Mouse (Mus musculus) spleen, adult 2 months (tissue): ENCODE measurements around the gene Fbxl3. TPM values are rescaled to one million over a fixed set of nuclear protein-coding genes. Genes with fewer than 3 reads are reported as not detected.

ENCODE experiments used
- DNase-seq, 2 experiments: peaks; one replicate each; pipeline versions ENCODE4 v3.0.0 to v3.0.0-alpha.2; 2012 to 2021; ENCODE audit warnings: low spot score in 2 of 2, low read depth in 1 of 2
- H3K27ac ChIP-seq: fragments of 200-500 bp; 2 replicates; pipeline ENCODE4 v1.5.1; 2012; ENCODE audit warnings: low read length, inconsistent platforms; ENCODE audit not compliant: insufficient read depth
- H3K27me3 ChIP-seq: fragments of 200-500 bp; 2 replicates; pipeline ENCODE4 v1.6.1; 2012; ENCODE audit warnings: mild to moderate bottlenecking, moderate library complexity, low read length, inconsistent platforms; ENCODE audit not compliant: control insufficient read depth, insufficient read depth
- H3K36me3 ChIP-seq: fragments of 200-500 bp; 2 replicates; pipeline ENCODE4 v1.6.1; 2012; ENCODE audit warnings: mild to moderate bottlenecking, low read length, inconsistent platforms; ENCODE audit not compliant: control insufficient read depth, insufficient read depth
- H3K4me1 ChIP-seq: fragments of 200-500 bp; 2 replicates; pipeline ENCODE4 v1.6.1; 2011; ENCODE audit warnings: inconsistent platforms; ENCODE audit not compliant: control insufficient read depth, insufficient read depth, insufficient read length
- H3K4me3 ChIP-seq: fragments of 200-500 bp; 2 replicates; pipeline ENCODE4 v1.5.1; 2011; ENCODE audit warnings: mild to moderate bottlenecking, inconsistent platforms; ENCODE audit not compliant: insufficient read depth, insufficient read length; ENCODE audit errors: extremely low read depth
- CTCF ChIP-seq: fragments of 200-500 bp; IDR thresholded peaks from 2 replicates; pipeline ENCODE4 v1.5.1; 2011; ENCODE audit warnings: mild to moderate bottlenecking, inconsistent platforms; ENCODE audit not compliant: insufficient read depth, insufficient read length, insufficient replicate concordance; ENCODE audit errors: extremely low read depth
- POLR2A ChIP-seq: fragments of 200-500 bp; IDR thresholded peaks from 2 replicates; pipeline ENCODE4 v1.6.1; 2011; ENCODE audit warnings: low read depth, low read length, inconsistent platforms
- WGBS: fragments of 180-500 bp; shearing (Covaris S2); methylation state at CpG from one replicate; pipeline ENCODE4 v1.1.7; 2018; 5-methylcytosine and 5-hydroxymethylcytosine counted together
- polyA plus RNA-seq: library from polyadenylated mRNA; depleted of rRNA; stranded (reverse); fragments of >200 nt; gene quantifications from 2 replicates; pipeline ENCODE4 v1.2.3, GENCODE M21; 2012

Fbxl3 gene
- polyA plus RNA-seq, 1 experiment, result 49.5 TPM

- Histone ChIP-seq H3K27me3 (no peaks in the 10 kb centered on the region), H3K4me3 (no peak overlapping the region), H3K4me1 (no peaks in the 10 kb centered on the region), H3K27ac (no peak overlapping the region), H3K36me3 (no peaks in the 10 kb centered on the region)
- 93% methylated on average over 2 of the region's 2 CpGs for WGBS
- DNase-seq, result no peak
- TF ChIP-seq CTCF (no peak), POLR2A (no peak)
Measured at GRCm38 (mm10) chr14:103106301-103106700, 6.9 kb upstream of the Fbxl3 start.

DNA sequence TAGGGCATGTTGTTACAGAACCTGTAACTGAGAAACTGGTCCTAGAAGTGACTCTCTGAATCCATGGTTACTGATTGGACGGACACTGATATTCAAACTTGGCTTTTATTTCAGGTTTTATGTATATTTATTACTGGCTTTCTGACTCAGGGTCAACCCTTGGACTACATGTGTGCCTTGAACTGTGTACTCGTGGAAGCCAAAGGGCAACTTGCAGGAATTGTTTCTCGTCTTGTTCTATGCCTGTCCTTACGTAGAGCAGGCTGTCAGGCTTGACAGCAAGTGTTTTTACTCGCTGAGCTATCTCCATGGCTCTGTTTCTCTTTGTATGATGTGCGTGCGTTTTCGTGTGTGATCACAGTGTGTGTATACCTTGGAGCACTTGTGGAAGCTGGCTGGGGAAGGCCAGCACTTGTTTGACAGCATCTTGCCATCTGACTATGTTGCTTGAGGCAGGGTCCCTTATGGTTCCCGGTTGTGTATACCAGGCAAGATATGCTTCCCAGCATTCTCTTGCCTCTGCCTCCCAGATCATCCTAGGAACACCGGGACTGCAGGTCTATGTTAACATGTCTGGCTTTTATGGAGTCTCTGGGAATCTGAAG is 3.5 kb upstream of the Fbxl3 start:
- Histone ChIP-seq H3K4me1 (no peaks in the 10 kb centered on the region), H3K27me3 (no peaks in the 10 kb centered on the region), H3K36me3 (no peaks in the 10 kb centered on the region), H3K4me3 (no peak overlapping the region), H3K27ac (no peak overlapping the region)
- no peak for DNase-seq
- WGBS, result 90% methylated on average over 10 of the region's 10 CpGs
- TF ChIP-seq CTCF, result no peak
- no peak for TF ChIP-seq POLR2A

GRCm38 (mm10) chr14:103102246-103102645 is 2.9 kb upstream of the Fbxl3 start:
- H3K27me3 ChIP-seq, result no peaks in the 10 kb centered on the region
- TF ChIP-seq CTCF (no peak), POLR2A (no peak)
- H3K4me1 ChIP-seq, result no peaks in the 10 kb centered on the region; the same call in 1 of the 2 replicates
- H3K27ac ChIP-seq, result no peak overlapping the region
- no peaks in the 10 kb centered on the region for H3K36me3 ChIP-seq
- no peak for DNase-seq
- WGBS, result 68% methylated on average over 6 of the region's 6 CpGs
- no peak overlapping the region for H3K4me3 ChIP-seq

- Histone ChIP-seq H3K27me3 (no peaks in the 10 kb centered on the region), H3K27ac (no peak overlapping the region), H3K4me1 (peaks cover 3% of the 10 kb centered on the region; the same call in 1 of the 2 replicates), H3K36me3 (no peaks in the 10 kb centered on the region), H3K4me3 (no peak overlapping the region)
- no peak for DNase-seq
- 90% methylated on average over 3 of the region's 3 CpGs for WGBS
- TF ChIP-seq POLR2A (no peak), CTCF (no peak)
Measured at GRCm38 (mm10) chr14:103101171-103101570, 1.8 kb upstream of the Fbxl3 start.

GRCm38 (mm10) chr14:103100296-103100695 is 930 bp upstream of the Fbxl3 start:
- Histone ChIP-seq H3K27me3 (no peaks in the 10 kb centered on the region), H3K4me1 (peaks cover 3% of the 10 kb centered on the region; the same call in 1 of the 2 replicates), H3K27ac (0 out of 2 replicates have a peak overlapping the region, but pooled peaks have one; percentile 9), H3K4me3 (no peak overlapping the region), H3K36me3 (peaks cover under 1% of the 10 kb centered on the region; the same call in 1 of the 2 replicates)
- no peak for TF ChIP-seq CTCF
- TF ChIP-seq POLR2A, result no peak
- DNase-seq, result no peak
- 90% methylated on average over 13 of the region's 13 CpGs for WGBS

- peaks cover 4% of the 10 kb centered on the region for H3K36me3 ChIP-seq
- H3K4me1 ChIP-seq, result peaks cover 3% of the 10 kb centered on the region; the same call in 1 of the 2 replicates
- peak overlapping the region; percentile 100 for H3K27ac ChIP-seq
- peak; percentile 45 to 82 for DNase-seq
- WGBS, result under 1% methylated on average over 73 of the region's 86 CpGs
- peak overlapping the region; percentile 96 for H3K4me3 ChIP-seq
- no peaks in the 10 kb centered on the region for H3K27me3 ChIP-seq
- TF ChIP-seq POLR2A (peak; percentile 5; the same call in 1 of the 2 replicates), CTCF (no peak)
Measured at GRCm38 (mm10) chr14:103098587-103099235, 655 bp downstream of the Fbxl3 start.

- under 1% methylated on average over 2 of the region's 2 CpGs for WGBS
Measured at GRCm38 (mm10) chr14:103098213-103098586, 1.2 kb downstream of the Fbxl3 start.

More at GRCm38 (mm10) chr14:103098213-103098586, 1.2 kb downstream of the Fbxl3 start:
- peaks cover 3% of the 10 kb centered on the region; the same call in 1 of the 2 replicates for H3K4me1 ChIP-seq
- no peaks in the 10 kb centered on the region for H3K27me3 ChIP-seq
- TF ChIP-seq POLR2A (no peak), CTCF (no peak)
- H3K27ac ChIP-seq, result peak overlapping the region; percentile 100
- peaks cover 4% of the 10 kb centered on the region for H3K36me3 ChIP-seq
- no peak for DNase-seq
- peak overlapping the region; percentile 96 for H3K4me3 ChIP-seq
